Mouse (Mus musculus) limb, embryonic 14.5 days (tissue): ENCODE measurements around the gene Ctu2. TPM values are rescaled to one million over a fixed set of nuclear protein-coding genes. Genes with fewer than 3 reads are reported as not detected.

Source experiments
- ATAC-seq: fragments of 200-750 bp; cut with Nextera tagmentation; 2 replicates; pipeline ENCODE4 v1.8.0; 2017; ENCODE audit warnings: low read depth, moderate number of reproducible peaks, moderate TSS enrichment; ENCODE audit not compliant: low FRiP score
- DNase-seq: peaks from one replicate; pipeline ENCODE4 v3.0.0-alpha.2; 2015; ENCODE audit warnings: low spot score
- H3K27ac ChIP-seq: fragments of 300-500 bp; sonication (generic); replicated peaks from 2 replicates; pipeline ENCODE4 v1.5.1; 2014; ENCODE audit warnings: low read depth, mild to moderate bottlenecking, low read length, moderate library complexity, mixed read lengths
- H3K27me3 ChIP-seq: fragments of 300-500 bp; sonication (generic); 2 replicates; pipeline ENCODE4 v1.6.1; 2014; ENCODE audit warnings: low read length, mixed read lengths; ENCODE audit not compliant: control insufficient read depth, insufficient read depth
- H3K36me3 ChIP-seq: fragments of 300-500 bp; sonication (generic); 2 replicates; pipeline ENCODE4 v1.6.1; 2014; ENCODE audit warnings: mild to moderate bottlenecking, low read length, moderate library complexity, mixed read lengths; ENCODE audit not compliant: control insufficient read depth, insufficient read depth
- H3K4me1 ChIP-seq: fragments of 300-500 bp; sonication (generic); 2 replicates; pipeline ENCODE4 v1.6.1; 2014; ENCODE audit warnings: antibody characterized with exemption, low read length, mixed read lengths; ENCODE audit not compliant: control insufficient read depth, insufficient read depth
- H3K4me2 ChIP-seq: fragments of 300-500 bp; sonication (generic); replicated peaks from 2 replicates; pipeline ENCODE4 v1.6.1; 2014; ENCODE audit warnings: low read depth, mild to moderate bottlenecking, low read length, moderate library complexity; ENCODE audit not compliant: severe bottlenecking
- H3K4me3 ChIP-seq: fragments of 300-500 bp; sonication (generic); replicated peaks from 2 replicates; pipeline ENCODE4 v1.5.1; 2014; ENCODE audit warnings: low read length
- H3K9ac ChIP-seq: fragments of 300-500 bp; sonication (generic); 2 replicates; pipeline ENCODE4 v1.6.1; 2014; ENCODE audit warnings: mild to moderate bottlenecking, low read depth, low read length, moderate library complexity; ENCODE audit not compliant: severe bottlenecking
- H3K9me3 ChIP-seq: fragments of 300-500 bp; sonication (generic); 2 replicates; pipeline ENCODE4 v1.6.1; 2016; ENCODE audit warnings: low read length; ENCODE audit not compliant: control insufficient read depth
- POLR2A ChIP-seq: fragments of 200-500 bp; IDR thresholded peaks from 2 replicates; pipeline ENCODE4 v1.8.0; 2012; ENCODE audit warnings: inconsistent platforms, mild to moderate bottlenecking, moderate library complexity, borderline replicate concordance; ENCODE audit not compliant: insufficient read depth, insufficient read length; ENCODE audit errors: extremely low read depth
- WGBS: fragments of 180-500 bp; shearing (Covaris S2); extraction: QIAGEN DNeasy Blood & Tissue Kit; methylation state at CpG from one replicate; pipeline ENCODE4 v1.1.7; 2014; 5-methylcytosine and 5-hydroxymethylcytosine counted together
- polyA plus RNA-seq, 2 experiments: library from polyadenylated mRNA; depleted of rRNA in 1 of 2; stranded (reverse) in 1 of 2; unstranded in 1 of 2; fragments of >200 nt; fragmentation: Nextera tagmentation in 1 of 2; extraction: Ambion mirVana in 1 of 2; gene quantifications; 2 replicates each; pipeline versions ENCODE4 v1.2.1 to v1.2.3; 2012 to 2014

The Ctu2 gene
- polyA plus RNA-seq, 2 experiments: 49.5 to 57.1 TPM

- ATAC-seq (no peak), DNase-seq (no peak)
- Histone ChIP-seq H3K36me3 (peaks cover 44% of the 10 kb centered on the region), H3K4me2 (peak overlapping the region; percentile 85), H3K27ac (0 out of 2 replicates have a peak overlapping the region, but pooled peaks have one; percentile 72), H3K9ac (peak overlapping the region; percentile 94), H3K4me1 (peaks cover 14% of the 10 kb centered on the region), H3K4me3 (peak overlapping the region; percentile 100), H3K9me3 (no peaks in the 10 kb centered on the region), H3K27me3 (no peaks in the 10 kb centered on the region)
- WGBS: 12% methylated on average over 16 of the region's 16 CpGs
- TF ChIP-seq POLR2A: no peak
Observed at GRCm38 (mm10) chr8:122474951-122475560, 887 bp upstream of the Ctu2 start.

- Histone ChIP-seq H3K4me2 (no peak overlapping the region), H3K4me1 (no peaks in the 10 kb centered on the region), H3K36me3 (peaks cover 88% of the 10 kb centered on the region), H3K4me3 (no peak overlapping the region), H3K27me3 (no peaks in the 10 kb centered on the region), H3K9me3 (no peaks in the 10 kb centered on the region), H3K27ac (no peak overlapping the region), H3K9ac (no peak overlapping the region)
- ATAC-seq (no peak), DNase-seq (no peak)
- no peak for TF ChIP-seq POLR2A
- 98% methylated on average over 8 of the region's 8 CpGs for WGBS
Observed at GRCm38 (mm10) chr8:122482448-122482847, 6.5 kb downstream of the Ctu2 start.

GRCm38 (mm10) chr8:122483877-122484276, 7.9 kb downstream of the Ctu2 start:
- Histone ChIP-seq H3K36me3 (peaks cover 92% of the 10 kb centered on the region), H3K4me2 (no peak overlapping the region), H3K9ac (no peak overlapping the region), H3K27ac (no peak overlapping the region), H3K27me3 (no peaks in the 10 kb centered on the region), H3K9me3 (no peaks in the 10 kb centered on the region), H3K4me1 (no peaks in the 10 kb centered on the region), H3K4me3 (no peak overlapping the region)
- no peak for TF ChIP-seq POLR2A
- 96% methylated on average over 7 of the region's 7 CpGs for WGBS
- ATAC-seq (no peak), DNase-seq (no peak)

GRCm38 (mm10) chr8:122484831-122485230, 8.9 kb downstream of the Ctu2 start:
- no peak for ATAC-seq
- Histone ChIP-seq H3K27me3 (no peaks in the 10 kb centered on the region), H3K4me3 (no peak overlapping the region), H3K9ac (no peak overlapping the region), H3K9me3 (no peaks in the 10 kb centered on the region), H3K36me3 (peaks cover 92% of the 10 kb centered on the region), H3K4me2 (no peak overlapping the region), H3K4me1 (no peaks in the 10 kb centered on the region), H3K27ac (no peak overlapping the region)
- no peak for DNase-seq
- 93% methylated on average over 12 of the region's 12 CpGs for WGBS
- no peak for TF ChIP-seq POLR2A

- Histone ChIP-seq H3K9me3 (no peaks in the 10 kb centered on the region), H3K4me2 (no peak overlapping the region), H3K36me3 (peaks cover 94% of the 10 kb centered on the region), H3K4me1 (no peaks in the 10 kb centered on the region), H3K27me3 (no peaks in the 10 kb centered on the region), H3K27ac (no peak overlapping the region), H3K9ac (no peak overlapping the region), H3K4me3 (no peak overlapping the region)
- ATAC-seq: no peak
- DNase-seq: no peak
- TF ChIP-seq POLR2A: no peak
- WGBS: 90% methylated on average over 9 of the region's 9 CpGs
Observed at GRCm38 (mm10) chr8:122488387-122488786, 12.4 kb downstream of the Ctu2 start.

- H3K4me1 ChIP-seq: no peaks in the 10 kb centered on the region
- H3K27ac ChIP-seq: no peak overlapping the region
- H3K9me3 ChIP-seq: no peaks in the 10 kb centered on the region
- H3K27me3 ChIP-seq: no peaks in the 10 kb centered on the region
- H3K9ac ChIP-seq: no peak overlapping the region
- DNase-seq (no peak), ATAC-seq (no peak)
- no peak overlapping the region for H3K4me2 ChIP-seq
- 88% methylated on average over 9 of the region's 12 CpGs for WGBS
- no peak overlapping the region for H3K4me3 ChIP-seq
- TF ChIP-seq POLR2A: no peak
- H3K36me3 ChIP-seq: peaks cover 83% of the 10 kb centered on the region
Observed at GRCm38 (mm10) chr8:122497016-122497734, 21.2 kb downstream of the Ctu2 start.
